Mouse (Mus musculus): ENCODE results near the gene Lrrc4.

- no peak for TF ChIP-seq CTCF (IDR thresholded peaks at IDR 0.05; ENCODE audit: low read depth)
- TF ChIP-seq EP300 (optimal IDR thresholded peaks at IDR 0.05): no peak
Measured at GRCm38 (mm10) chr6:28849317-28849716, 17.8 kb upstream of the Lrrc4 start.
